Mouse (Mus musculus) T-helper 1 cell (primary cell): ENCODE measurements around the gene Slc1a2.

Experiments
- in situ Hi-C: fragments of 300-600 bp; cut with MboI, MseI; formaldehyde crosslinking; loops from one replicate; pipeline ENCODE4 v1.15.1; 2025; ENCODE audit warnings: high pct_unique_total_duplicates

Slc1a2 gene

DNA sequence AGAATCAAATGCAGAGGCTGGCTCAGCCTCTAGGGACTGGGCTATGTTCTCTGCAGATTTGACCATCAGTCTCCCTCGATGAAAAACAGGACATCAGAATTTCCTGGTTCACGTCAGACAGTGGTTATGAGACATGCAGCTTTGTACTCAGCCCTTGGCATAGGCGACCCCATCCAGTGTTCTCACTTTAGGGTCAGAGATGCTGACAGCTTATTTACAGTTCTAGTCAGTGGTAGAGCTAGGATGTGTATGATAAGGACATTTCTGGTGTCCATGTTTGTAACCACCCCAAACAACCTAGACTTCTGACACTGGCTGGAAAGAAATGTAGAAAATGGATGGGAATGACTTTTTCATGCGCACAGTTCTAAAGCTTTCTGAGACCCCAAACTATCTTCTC, 53.6 kb downstream of the Slc1a2 start:
- in situ Hi-C loops = no loop called here

DNA sequence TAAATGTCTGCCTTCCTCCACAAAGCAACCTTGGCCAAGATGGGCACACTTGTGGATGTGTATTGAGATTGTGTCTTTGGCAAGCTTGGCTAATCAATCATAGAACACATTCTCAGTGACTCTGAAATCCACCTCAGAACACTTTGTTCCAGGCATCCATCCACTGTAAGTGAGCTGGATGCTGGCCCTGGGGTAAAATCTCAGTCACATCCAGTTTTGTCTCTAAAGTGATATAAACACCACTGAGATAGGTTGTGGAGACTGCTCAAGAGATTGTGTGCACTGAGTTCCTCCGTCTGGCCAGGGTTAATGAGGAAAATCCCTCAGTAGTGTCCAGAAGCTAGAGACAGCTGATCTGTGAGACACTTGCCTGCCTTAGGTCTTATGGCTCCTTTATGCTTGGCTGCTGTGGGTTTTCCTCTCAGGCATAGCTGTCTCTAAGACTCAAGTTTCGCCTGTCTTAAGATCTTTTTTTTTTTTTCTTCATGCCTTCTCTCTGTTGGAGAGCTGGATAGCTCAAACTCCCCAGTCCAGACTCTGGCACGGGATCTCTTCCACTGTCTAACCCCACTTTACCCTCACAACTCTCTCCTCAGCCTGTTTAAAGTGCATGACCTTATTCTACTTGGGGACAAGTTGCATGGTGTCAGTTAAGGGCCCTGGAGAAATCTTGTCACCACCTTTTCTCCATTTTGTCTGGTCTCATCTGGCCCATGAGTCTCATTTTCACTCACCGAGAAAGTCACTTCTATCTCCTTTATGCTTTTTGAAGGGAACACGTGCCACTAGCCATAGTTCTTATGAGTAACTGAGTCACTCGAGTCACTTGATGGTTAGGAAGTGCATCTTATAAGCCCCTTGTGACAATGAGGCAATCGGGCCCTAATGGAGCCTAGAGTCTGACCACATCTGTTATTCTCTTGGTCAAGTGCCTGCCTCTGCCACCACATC, 54.5 kb downstream of the Slc1a2 start:
- in situ Hi-C loops = no loop called here

DNA sequence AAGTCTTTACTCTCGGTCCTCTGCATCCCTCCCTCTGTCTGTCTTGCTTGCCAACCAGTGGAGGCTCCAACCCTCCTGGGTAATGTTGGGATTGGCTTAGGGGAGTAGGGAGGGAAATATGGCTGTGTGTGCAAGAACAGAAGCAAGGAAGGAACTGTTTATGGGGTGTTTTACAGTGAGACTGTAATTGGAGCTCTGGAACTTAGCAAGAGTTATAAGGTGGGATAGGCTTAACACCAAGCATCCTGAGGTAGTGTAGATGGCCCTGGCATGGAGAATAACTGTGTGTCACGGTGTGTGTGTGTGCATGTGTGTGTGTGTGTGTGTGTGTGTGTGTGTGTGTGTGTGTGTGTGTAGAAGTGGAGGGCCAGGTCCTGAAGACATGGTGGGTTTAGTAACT, 55.9 kb downstream of the Slc1a2 start:
- in situ Hi-C loops = no loop called here

DNA sequence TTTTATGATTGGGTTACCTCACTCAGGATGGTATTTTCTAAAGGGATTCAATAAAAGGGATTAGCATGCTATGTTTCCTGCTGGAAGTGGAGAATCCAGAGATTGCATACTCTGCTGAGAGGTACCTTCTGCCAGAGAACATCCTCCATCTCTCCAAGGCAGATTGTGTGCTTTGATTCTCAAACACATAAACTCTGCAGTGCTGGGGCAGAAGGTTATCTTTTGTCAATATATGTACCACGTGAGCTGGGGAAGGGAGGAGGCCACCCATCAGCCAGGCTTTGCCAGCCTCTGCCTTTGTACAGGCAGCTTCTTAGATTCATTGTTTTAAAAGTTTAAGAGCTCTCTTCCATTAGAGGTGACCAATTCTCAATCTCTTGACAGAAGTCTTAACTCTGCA, 57.3 kb downstream of the Slc1a2 start:
- in situ Hi-C loops = no loop called here

DNA sequence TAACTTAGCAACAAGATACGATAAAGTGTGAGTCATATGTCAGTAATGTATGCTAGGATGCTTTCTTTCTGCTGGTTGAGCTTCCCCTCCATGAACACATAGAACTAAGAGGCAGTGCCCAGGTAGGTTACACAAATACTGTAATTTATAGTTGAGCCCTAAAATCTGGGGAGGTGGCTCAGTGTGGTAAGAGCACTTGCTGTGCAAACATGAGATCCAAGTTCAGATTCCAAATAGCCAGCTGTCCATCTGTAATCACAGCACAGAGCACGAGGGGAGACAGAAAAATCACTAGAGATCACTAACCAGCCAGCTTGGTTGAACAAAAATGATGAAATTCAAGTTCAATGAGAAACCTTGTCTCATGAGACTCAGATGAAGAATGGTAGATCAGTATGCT, 63.4 kb downstream of the Slc1a2 start:
- in situ Hi-C loops = no loop called here

DNA sequence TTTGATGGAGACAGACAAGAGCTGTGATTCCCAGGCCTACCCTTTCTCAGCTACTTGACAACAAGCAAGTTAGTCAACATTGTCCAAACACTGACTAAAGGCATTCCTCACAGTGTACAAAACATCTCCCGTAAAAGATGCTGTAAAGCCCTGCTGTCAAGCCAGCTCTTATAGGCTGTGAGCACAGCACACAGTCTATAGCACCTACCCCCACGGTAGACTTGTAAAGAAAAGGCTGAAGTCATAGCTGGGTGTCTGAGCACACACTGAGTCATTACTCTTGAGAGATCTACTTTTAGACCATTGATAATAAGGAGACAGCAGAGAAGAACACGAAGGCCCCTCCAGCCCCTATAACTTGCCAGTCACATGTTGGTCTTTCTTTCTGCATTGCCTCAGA, 66.6 kb downstream of the Slc1a2 start:
- in situ Hi-C loops = no loop called here

DNA sequence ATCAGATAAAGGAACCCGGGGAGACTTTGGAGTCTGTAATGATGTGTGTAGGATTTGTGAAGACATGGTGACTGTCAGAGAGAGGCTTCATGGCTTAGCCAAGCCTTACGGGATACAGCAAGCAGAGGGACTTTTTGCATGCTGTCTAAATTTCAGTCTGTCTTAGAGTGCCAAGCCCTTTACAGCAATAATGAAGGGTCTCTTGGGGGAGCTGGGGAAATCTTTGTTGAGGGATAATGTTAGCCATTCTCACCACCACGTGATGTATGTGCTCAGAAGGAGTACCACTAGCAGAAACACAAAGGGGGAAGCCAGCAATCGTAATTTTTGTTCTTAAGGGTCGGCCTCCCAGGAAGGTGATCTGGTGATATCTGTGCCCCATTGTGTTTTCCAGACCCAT, 71.9 kb downstream of the Slc1a2 start:
- in situ Hi-C loops = no loop called here

DNA sequence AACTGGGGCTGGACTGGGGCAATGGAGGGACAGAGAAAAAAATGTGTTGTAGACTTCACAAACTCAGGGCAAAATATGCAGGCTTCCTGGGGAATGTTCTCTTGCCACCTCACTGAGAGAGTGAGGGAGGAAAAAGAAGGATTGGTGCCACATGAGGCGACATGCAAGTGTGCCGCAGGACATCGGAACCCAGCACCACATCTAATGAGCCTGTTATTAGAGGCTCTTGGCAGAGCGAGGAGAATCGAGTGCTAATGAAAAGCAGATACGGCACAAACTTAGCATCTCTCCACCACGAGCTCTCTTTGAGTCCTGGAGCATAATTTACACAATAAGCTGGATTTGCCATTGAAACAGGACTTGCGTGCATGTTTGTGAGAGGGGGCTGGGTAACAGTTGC, 72.3 kb downstream of the Slc1a2 start:
- in situ Hi-C loops = no loop called here

DNA sequence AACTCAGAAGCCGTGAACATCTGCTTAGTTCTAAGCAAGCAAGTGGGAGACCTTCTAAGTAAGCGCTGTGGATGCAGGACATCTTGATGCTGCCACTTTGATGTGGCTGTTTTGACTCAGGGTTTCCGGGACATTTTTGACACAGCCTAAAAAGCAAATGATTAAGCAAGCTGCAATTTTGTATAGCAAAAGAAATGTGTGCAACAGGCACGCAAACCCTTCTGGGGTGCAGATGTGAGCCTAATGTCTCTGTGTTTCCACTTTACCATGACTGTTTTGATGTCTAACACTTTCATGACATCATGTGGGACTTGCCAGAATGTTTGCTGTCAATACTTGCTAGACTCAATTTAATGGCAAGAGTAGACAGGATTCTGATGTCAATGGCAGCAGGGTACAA, 74.7 kb downstream of the Slc1a2 start:
- in situ Hi-C loops = no loop called here

DNA sequence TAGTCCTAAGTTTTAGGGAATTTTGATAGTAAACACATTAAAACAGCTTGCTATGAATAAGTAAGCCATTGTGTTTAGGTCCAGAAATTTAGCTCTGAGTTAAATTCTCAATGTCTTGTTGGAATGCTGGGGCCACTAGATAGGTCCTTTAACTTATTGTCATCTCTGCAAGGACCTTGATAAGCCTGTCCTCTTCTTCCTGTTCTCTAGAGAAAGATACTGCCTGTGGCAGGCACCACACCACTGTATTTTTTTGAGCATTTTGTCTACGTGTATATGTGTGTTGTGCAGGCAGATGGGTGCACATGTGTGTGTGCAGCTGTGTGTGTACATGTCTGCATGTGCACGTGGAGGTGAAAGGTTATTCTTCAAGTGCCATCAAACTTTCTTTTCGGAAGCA, 75.6 kb downstream of the Slc1a2 start:
- in situ Hi-C loops = no loop called here

DNA sequence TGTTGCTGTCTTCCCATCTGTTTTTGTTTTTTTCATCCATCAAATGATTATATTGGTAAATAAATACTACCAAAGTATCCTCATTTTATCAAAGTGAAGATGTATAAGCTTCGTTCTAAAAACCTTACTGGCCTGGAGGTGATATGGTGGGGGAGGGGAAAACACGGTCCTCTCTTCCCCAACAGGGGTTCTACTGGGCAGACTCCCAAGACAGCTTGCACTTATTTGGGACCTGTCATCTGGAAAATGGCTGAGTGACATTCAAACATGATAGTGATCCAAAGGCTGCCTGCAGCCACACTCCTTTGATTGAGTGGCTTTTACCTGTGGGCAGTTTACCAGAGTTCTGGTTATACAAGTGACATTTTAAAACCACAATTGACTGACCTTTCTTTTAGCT, 76.6 kb downstream of the Slc1a2 start:
- in situ Hi-C loops = no loop called here

DNA sequence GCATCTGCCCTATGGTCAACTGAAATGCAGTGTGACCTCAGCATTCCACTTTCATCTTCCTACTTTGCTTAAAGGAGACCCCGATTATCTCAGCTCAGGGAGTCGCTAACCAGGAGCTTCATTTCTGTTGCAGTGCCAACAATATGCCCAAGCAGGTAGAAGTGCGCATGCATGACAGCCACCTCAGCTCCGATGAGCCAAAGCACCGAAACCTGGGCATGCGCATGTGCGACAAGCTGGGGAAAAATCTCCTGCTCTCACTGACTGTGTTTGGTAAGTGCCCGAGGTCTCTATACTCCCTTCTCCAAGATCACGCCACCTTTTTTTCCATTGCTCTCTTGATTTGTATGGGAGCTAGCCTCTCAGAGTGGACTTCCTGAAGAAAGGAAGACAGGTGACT, 77.4 kb downstream of the Slc1a2 start:
- in situ Hi-C loops = no loop called here

DNA sequence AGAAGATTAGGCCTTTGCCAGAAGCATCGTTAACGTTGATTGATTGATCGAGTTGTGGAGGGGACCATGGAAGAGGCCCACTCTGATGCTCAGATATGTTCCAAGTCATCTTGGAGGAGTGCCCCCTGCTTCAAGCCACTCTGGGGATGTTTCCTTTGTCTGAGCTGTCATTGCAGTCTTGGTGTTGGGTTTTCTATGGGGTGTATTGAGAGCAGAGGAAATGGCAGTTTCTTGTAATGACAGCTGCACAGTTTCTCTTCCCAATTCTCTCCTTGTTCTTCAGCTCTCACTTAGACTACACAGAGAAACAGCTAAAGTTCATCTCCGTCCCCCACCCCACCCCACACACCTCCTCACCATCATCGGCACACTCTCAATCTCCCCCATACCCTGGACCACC, 78.0 kb downstream of the Slc1a2 start:
- in situ Hi-C loops = no loop called here

DNA sequence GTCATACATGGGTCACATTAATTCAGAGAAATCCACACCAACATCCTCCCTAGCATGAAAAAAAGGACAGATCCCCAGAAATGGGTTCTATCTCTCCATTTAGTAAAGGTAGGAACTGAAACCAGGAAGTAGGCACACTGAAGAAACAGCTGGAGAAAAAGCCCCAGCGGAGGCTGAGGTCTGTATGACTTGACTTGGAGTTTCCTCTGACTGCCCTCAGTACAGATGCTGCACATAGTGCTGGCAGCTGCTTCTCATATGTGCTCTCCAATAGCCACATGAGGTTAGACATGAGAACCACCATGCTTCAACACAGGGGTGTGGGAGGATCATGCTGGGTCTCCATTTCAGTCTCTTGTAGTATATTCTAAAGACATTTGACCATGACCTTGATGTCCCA, 80.4 kb downstream of the Slc1a2 start:
- in situ Hi-C loops = no loop called here

DNA sequence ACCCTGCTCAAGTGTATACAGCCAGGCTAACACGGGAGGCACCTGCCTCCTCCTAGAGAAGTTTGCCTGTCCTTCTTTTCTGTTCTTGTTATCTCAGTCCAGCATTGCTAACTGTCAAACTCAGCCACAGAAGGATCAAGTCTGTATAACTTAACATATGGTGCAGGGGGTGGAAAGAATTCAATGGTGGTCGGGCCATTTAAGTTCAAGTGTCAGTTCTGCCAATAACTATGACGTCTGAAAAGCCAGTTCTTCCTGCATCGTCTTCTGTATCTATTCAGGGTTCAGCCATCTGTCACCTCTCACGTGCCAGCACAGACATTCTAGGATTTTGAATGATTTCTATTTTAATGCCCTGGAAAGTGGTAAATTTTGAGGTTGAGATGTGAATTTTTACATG, 84.2 kb downstream of the Slc1a2 start:
- in situ Hi-C loops = loop anchor here (5.0 kb wide), 1 partner anchor 60 kb away; no protein-coding TSS in a partner anchor

DNA sequence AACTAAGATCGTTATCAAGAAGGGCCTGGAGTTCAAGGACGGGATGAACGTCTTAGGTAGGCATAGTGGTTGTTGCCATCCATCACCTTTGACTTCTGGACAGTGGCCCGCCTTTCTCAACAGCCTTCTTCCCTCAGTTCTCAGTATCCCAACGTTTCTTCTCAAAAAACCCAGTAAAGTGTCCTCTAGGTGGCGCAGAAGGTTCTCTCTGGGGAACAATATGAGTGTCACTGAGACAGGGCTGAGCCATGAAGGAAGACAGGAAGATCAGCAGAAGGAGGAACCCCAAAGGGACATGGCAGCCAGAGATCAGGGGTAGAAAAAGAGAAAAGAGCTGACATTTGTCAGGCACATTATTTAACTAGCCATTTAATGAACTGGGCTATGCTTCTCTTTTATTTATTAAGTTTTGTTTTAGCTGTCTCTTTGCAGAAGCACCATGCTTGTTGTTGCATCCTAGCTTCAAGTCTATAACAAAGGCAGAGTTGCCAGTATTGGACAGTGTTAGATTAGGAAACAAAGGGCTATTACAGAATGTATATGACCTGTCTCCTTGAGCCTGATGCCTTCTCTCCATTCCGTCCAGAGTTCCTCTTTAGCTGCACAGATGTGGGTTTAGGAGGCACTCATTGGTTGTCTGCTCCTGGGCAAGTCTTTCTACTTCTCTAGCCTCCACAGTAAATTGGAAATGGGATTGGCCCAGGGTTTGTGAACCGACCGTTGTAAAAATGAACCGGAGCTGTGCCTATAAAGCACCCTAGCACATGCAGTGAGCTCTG, 85.6 kb downstream of the Slc1a2 start:
- in situ Hi-C loops = loop anchor here (5.0 kb wide), 1 partner anchor 58 kb away; no protein-coding TSS in a partner anchor

DNA sequence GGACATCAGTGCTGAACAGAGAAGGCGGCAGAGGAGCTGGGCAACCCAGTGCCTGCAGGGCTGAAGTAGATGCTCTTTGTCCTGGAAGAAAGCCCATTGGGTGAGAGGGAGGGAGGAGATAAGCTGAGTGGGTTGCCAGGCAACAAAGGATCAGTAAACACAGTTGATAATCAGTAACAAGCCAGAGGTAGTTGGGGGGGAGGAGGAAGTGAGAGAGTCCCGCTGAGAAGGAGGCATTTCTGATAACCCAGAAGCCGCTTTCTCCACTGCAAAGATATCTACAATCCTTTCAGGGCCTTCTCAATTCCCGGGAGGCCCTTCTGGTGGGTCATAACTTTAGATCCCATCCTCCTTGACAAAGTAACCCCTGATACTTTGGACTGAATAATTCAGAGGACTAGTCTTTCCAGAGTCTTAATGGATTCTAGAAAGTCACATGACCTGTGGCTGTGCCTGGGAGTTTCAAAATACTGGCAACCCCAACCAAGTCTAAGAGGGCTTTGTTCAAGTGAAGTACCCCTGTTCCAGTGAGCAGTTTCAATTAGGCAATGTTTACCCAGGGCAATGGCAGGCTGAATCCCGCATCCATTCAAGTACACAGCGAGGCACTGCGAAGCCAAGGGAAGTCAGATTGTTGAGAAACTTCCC, 86.9 kb downstream of the Slc1a2 start:
- in situ Hi-C loops = no loop called here

DNA sequence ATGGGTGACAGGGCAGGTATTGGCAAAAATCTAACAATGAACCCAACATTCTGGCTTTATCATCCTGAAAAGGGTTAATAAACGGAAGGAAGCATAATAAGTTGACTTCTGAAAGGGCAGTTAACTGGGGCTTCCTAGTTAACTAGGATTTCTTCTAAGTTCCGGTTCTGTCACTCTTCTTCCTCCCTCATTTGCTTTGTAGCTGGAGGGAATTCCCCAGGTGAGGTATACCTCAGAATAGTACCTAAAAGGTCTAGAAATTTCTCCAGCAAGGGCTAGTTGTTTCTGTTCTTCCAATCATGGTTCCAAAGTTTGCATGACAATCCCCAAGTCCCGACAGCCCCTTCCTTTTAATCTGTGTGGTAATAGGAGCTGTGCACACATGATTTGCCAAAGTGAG, 89.3 kb downstream of the Slc1a2 start:
- in situ Hi-C loops = no loop called here

DNA sequence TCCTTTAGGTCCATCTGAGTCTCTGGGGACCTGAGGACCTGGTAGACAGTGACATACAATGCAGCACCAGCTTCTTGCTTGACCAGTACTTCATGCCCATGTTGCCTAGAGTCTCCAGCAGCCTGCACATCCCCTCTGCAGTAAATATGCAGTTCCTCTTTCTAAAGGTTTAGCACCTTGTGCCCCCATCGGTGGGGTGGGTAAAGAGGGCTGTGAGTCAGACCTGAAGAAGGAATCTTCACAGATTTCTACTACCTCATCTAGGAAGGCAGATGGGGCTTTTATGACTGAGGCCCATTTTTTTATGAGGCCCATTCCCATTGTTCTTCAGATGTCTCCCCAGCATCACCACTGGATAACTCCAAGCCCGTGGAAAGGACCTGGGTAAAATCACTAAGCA, 91.5 kb downstream of the Slc1a2 start:
- in situ Hi-C loops = no loop called here

DNA sequence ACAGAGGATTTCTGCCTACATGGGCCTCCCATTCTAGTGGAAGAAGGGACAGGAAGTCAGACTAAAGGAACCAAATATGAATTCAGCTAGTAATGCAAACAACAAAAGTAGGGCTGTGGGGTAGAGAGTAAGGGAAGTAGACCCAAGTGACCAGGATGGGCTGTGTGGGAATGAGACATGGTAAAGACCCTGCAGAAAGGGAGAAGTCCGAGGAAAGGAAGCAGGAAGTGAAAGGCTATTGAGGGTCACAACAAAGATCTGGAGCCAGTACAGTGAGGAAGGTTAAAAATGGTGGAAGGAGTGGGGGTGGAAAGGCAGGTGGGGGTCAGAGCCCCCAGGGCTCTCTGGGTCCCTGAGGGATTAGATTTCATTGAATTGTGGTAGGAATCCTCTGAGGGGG, 93.4 kb downstream of the Slc1a2 start:
- in situ Hi-C loops = no loop called here

DNA sequence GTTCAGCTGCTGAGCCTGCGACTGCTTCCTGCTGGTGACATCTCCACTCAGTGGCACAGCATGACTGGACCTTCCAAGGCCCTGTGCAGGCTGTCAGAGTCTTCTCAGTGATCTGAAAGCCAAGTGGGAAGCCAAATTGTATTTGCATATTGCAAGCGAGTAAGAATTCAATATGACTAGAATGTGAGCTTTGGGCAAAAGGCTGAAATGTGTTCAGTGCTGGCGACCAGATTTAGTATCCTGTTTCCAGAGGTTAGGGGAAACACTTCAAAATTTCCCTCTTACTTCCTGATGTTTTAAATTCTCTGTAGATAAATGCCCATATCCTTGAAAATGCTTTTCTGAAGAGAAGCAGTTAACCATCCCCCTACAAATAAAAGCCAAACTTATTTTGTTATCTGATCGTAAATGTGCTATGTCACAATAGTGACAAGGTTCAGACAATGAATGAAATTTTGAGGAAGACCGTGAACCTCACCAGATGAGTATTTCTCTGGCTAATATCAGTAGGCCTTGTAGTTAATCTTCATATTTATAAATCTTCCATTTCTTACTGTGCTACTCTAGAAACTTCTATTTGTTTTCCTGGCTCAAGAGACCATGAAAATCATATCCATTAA, 98.9 kb downstream of the Slc1a2 start:
- in situ Hi-C loops = no loop called here

DNA sequence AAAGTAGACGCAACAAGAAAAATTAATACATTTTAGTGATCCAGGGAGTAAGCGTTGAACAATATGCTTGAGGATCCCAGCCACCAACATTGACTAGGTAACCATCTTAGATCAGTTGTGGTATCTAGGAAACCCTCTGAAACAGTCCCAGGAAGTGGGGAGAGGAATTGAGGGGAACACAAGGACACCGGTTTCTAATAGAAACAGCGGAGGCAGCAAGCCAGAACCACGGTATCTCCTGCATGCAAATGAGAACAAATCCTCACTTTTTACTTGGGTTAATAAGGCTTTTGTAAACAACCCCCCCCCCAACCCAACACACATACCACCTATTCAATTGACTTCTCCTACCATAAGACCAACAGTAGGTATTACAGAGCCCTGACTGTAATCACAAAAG, 101.0 kb downstream of the Slc1a2 start:
- in situ Hi-C loops = no loop called here
